Mouse (Mus musculus) stomach, embryonic 16.5 days (tissue): Measurements from ENCODE around the gene Pacs2. TPM values are rescaled to one million over a fixed set of nuclear protein-coding genes. Genes with fewer than 3 reads are reported as not detected.

Experiments
- ATAC-seq: fragments of 200-750 bp; cut with Nextera tagmentation; 2 replicates; pipeline ENCODE4 v1.8.0; 2017; ENCODE audit warnings: moderate number of reproducible peaks, moderate TSS enrichment; ENCODE audit not compliant: insufficient read depth, low FRiP score
- H3K27ac ChIP-seq: fragments of 300-500 bp; sonication (generic); 2 replicates; pipeline ENCODE4 v1.5.1; 2014; ENCODE audit warnings: low read length
- H3K27me3 ChIP-seq: fragments of 300-500 bp; sonication (generic); 2 replicates; pipeline ENCODE4 v1.6.1; 2014; ENCODE audit warnings: low read length, control low read depth, mixed read lengths; ENCODE audit not compliant: control insufficient read depth, insufficient read depth
- H3K36me3 ChIP-seq: fragments of 300-500 bp; sonication (generic); 2 replicates; pipeline ENCODE4 v1.6.1; 2014; ENCODE audit warnings: low read length; ENCODE audit not compliant: control insufficient read depth, insufficient read depth
- H3K4me1 ChIP-seq: fragments of 300-500 bp; sonication (generic); 2 replicates; pipeline ENCODE4 v1.6.1; 2014; ENCODE audit warnings: low read length, control low read depth, mixed read lengths; ENCODE audit not compliant: control insufficient read depth, insufficient read depth
- H3K4me2 ChIP-seq: fragments of 300-500 bp; sonication (generic); 2 replicates; pipeline ENCODE4 v1.6.1; 2014; ENCODE audit warnings: low read depth, low read length, mixed read lengths
- H3K4me3 ChIP-seq: fragments of 300-500 bp; sonication (generic); replicated peaks from 2 replicates; pipeline ENCODE4 v1.5.1; 2014; ENCODE audit warnings: mild to moderate bottlenecking, low read length
- H3K9ac ChIP-seq: fragments of 300-500 bp; sonication (generic); 2 replicates; pipeline ENCODE4 v1.6.1; 2014; ENCODE audit warnings: low read length
- H3K9me3 ChIP-seq: fragments of 300-500 bp; sonication (generic); replicated peaks from 2 replicates; pipeline ENCODE4 v1.6.1; 2016; ENCODE audit warnings: low read length, control low read depth; ENCODE audit not compliant: control insufficient read depth
- WGBS: fragments of 180-500 bp; shearing (Covaris S2); extraction: QIAGEN DNeasy Blood & Tissue Kit; methylation state at CpG from one replicate; pipeline ENCODE4 v1.1.7; 2014; 5-methylcytosine and 5-hydroxymethylcytosine counted together
- polyA plus RNA-seq: library from polyadenylated mRNA; unstranded; fragments of >200 nt; fragmentation: Nextera tagmentation; extraction: Ambion mirVana; gene quantifications from 2 replicates; pipeline ENCODE4 v1.2.1, GENCODE M21; 2015

Pacs2 gene
- polyA plus RNA-seq, 1 experiment from 2014 or later: 11.2 TPM

DNA sequence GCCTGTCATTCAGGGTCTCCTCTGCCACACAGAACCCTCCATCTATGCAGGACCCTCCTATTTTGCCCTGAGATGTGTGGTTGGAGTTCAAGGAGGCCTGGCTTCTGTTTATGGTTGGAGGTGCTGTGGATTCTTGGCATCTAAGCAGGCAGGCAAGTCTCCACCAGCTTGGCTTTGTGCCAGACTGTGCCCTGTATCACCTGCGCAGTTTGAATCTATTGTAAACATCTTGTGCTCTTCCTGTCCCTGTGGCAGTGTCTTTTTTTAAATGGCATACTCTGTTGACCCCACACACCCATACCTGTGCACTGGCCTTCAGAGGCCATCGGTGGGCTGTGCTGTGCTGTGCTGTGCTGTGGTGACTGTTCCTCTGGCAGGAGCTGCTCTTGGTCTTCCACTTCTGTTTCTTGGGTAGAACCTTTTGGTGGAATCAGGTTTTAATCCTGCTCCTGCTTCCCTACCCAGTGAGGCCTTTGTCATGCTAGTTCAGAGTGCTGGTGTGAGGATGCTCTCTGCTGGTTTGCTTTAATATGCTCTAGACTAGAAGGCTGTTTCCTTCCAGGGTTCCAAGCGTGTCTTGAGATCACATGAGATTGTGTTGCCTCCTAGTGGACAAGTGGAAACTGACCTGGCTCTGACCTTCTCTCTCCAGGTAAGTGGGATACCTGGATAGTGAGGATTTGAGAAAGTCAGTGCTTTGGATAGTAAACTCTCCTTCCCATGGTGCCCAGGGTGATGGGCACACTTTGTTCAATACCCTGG, 30.8 kb downstream of the Pacs2 start:
- H3K9ac ChIP-seq: no peak overlapping the region
- ATAC-seq: no peak
- no peaks in the 10 kb centered on the region for H3K36me3 ChIP-seq
- H3K9me3 ChIP-seq: no peaks in the 10 kb centered on the region
- no peak overlapping the region for H3K4me3 ChIP-seq
- no peak overlapping the region for H3K4me2 ChIP-seq
- no peaks in the 10 kb centered on the region for H3K27me3 ChIP-seq
- no peak overlapping the region for H3K27ac ChIP-seq
- 60% methylated on average over 3 of the region's 3 CpGs for WGBS
- H3K4me1 ChIP-seq: peaks cover 5% of the 10 kb centered on the region

DNA sequence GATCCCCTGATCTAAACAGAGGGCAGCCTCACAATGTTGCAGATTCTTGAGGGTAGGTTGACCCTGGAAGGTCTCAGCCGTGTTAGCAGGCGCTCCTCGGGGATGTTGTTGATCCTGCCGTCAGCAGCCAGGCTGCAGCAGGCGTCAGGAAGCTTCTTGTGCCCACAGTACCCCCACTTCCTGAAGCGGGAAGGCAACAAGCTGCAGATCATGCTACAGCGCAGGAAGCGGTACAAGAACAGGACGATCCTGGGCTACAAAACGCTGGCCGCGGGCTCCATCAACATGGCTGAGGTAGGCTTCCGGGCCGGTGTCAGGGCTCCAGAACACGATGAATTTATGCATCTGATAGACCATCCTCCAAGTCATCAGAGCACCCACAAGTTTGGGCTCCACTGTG, 32.6 kb downstream of the Pacs2 start:
- H3K27me3 ChIP-seq: no peaks in the 10 kb centered on the region
- ATAC-seq: no peak
- H3K4me1 ChIP-seq: 0 out of 2 replicates have a peak, but pooled peaks cover 3% of the 10 kb centered on the region
- H3K4me3 ChIP-seq: no peak overlapping the region
- H3K36me3 ChIP-seq: no peaks in the 10 kb centered on the region
- no peak overlapping the region for H3K27ac ChIP-seq
- no peak overlapping the region for H3K4me2 ChIP-seq
- no peaks in the 10 kb centered on the region for H3K9me3 ChIP-seq
- WGBS: 85% methylated on average over 15 of the region's 15 CpGs
- H3K9ac ChIP-seq: no peak overlapping the region

- H3K27me3 ChIP-seq: no peaks in the 10 kb centered on the region
- no peak overlapping the region for H3K27ac ChIP-seq
- no peaks in the 10 kb centered on the region for H3K9me3 ChIP-seq
- H3K36me3 ChIP-seq: no peaks in the 10 kb centered on the region
- no peak overlapping the region for H3K4me3 ChIP-seq
- no peak overlapping the region for H3K9ac ChIP-seq
- 0 out of 2 replicates have a peak, but pooled peaks cover 3% of the 10 kb centered on the region for H3K4me1 ChIP-seq
- 88% methylated on average over 5 of the region's 5 CpGs for WGBS
- no peak overlapping the region for H3K4me2 ChIP-seq
- no peak for ATAC-seq
Measured at GRCm38 (mm10) chr12:113048103-113048502, 33.8 kb downstream of the Pacs2 start.

DNA sequence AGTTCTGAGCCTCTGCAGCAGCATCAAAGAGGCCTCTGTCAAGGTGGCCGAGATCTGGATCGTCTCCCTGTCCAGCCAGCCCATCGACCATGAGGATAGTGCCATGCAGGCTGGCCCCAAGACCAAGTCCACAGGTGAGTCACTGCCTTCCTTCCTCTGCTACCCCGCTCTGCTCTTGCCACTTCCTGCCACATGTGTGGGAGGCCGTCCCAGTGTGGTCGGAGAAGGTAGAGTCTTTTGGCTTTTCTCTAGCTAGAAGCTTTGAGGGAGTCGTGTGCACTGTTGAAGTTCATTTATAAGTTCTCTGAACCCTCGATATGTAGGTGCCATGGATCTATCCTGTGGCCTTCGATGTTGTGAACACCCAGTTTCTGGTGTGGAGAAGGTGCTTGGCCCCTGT, 35.5 kb downstream of the Pacs2 start:
- H3K9ac ChIP-seq: no peak overlapping the region
- no peaks in the 10 kb centered on the region; the same call in 1 of the 2 replicates for H3K36me3 ChIP-seq
- 86% methylated on average over 9 of the region's 9 CpGs for WGBS
- H3K4me1 ChIP-seq: 0 out of 2 replicates have a peak, but pooled peaks cover 3% of the 10 kb centered on the region
- H3K27me3 ChIP-seq: no peaks in the 10 kb centered on the region
- H3K27ac ChIP-seq: no peak overlapping the region
- H3K9me3 ChIP-seq: no peaks in the 10 kb centered on the region
- no peak overlapping the region for H3K4me3 ChIP-seq
- H3K4me2 ChIP-seq: no peak overlapping the region
- ATAC-seq: no peak

DNA sequence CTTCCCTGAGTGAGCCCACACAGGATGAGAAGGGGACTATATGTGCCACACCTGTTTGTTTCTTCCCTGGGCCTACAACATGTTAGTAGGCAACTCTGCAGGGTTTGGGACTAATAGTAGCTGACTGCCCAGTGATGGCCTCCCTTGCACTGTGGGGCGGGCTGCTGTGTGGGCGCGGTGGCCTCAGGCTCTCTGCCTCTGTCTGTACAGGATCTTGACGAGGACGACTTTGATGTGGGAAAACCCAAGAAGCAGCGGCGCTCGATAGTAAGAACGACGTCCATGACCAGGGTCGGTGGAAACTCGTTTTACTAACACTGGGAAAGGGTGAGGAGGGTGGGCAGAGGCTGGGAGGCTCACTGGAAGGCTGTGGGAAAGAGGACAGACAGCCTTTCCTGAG, 36.4 kb downstream of the Pacs2 start:
- Histone ChIP-seq H3K4me1 (0 out of 2 replicates have a peak, but pooled peaks cover 3% of the 10 kb centered on the region), H3K4me2 (no peak overlapping the region), H3K27ac (no peak overlapping the region), H3K27me3 (no peaks in the 10 kb centered on the region), H3K36me3 (no peaks in the 10 kb centered on the region; the same call in 1 of the 2 replicates), H3K4me3 (no peak overlapping the region), H3K9ac (no peak overlapping the region), H3K9me3 (no peaks in the 10 kb centered on the region)
- no peak for ATAC-seq
- WGBS: 82% methylated on average over 12 of the region's 12 CpGs

GRCm38 (mm10) chr12:113051628-113052403, 37.5 kb downstream of the Pacs2 start:
- peak; percentile 23; the same call in 1 of the 2 replicates for ATAC-seq
- H3K4me1 ChIP-seq: 0 out of 2 replicates have a peak, but pooled peaks cover 3% of the 10 kb centered on the region
- no peaks in the 10 kb centered on the region for H3K9me3 ChIP-seq
- H3K27me3 ChIP-seq: no peaks in the 10 kb centered on the region
- H3K9ac ChIP-seq: no peak overlapping the region
- no peaks in the 10 kb centered on the region; the same call in 1 of the 2 replicates for H3K36me3 ChIP-seq
- 38% methylated on average over 9 of the region's 9 CpGs for WGBS
- H3K4me3 ChIP-seq: no peak overlapping the region
- H3K27ac ChIP-seq: peak overlapping the region; percentile 11; the same call in 1 of the 2 replicates
- no peak overlapping the region for H3K4me2 ChIP-seq

DNA sequence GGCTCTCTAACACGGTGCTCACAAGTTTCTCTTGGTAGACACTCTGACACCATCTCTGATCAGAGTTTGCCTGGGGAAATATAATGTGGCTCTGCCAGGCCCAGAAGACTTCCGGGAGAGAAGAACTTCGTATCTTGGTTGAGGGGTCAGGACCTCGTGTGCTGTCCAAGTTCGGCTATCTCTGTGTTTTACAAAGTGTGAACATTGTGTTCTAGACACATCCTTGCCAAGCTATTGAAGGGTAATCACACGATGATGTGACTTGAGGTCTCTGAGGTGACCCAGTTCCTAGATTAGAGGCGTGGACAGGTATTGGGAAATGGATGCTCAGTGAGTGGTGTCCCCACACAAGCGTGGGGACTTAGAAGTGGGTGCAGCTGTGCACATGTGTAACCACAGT, 41.8 kb downstream of the Pacs2 start:
- WGBS: 86% methylated on average over 8 of the region's 8 CpGs
- H3K27ac ChIP-seq: no peak overlapping the region
- H3K4me3 ChIP-seq: no peak overlapping the region
- no peaks in the 10 kb centered on the region for H3K9me3 ChIP-seq
- no peak overlapping the region for H3K9ac ChIP-seq
- 0 out of 2 replicates have a peak, but pooled peaks cover 3% of the 10 kb centered on the region for H3K4me1 ChIP-seq
- H3K4me2 ChIP-seq: no peak overlapping the region
- H3K27me3 ChIP-seq: no peaks in the 10 kb centered on the region
- no peak for ATAC-seq
- H3K36me3 ChIP-seq: peaks cover 16% of the 10 kb centered on the region

- Histone ChIP-seq H3K9ac (no peak overlapping the region), H3K27ac (no peak overlapping the region), H3K36me3 (peaks cover 24% of the 10 kb centered on the region), H3K4me3 (no peak overlapping the region), H3K9me3 (no peaks in the 10 kb centered on the region), H3K4me2 (no peak overlapping the region), H3K27me3 (no peaks in the 10 kb centered on the region), H3K4me1 (no peaks in the 10 kb centered on the region)
- WGBS: 85% methylated on average over 5 of the region's 5 CpGs
- no peak for ATAC-seq
Measured at GRCm38 (mm10) chr12:113060178-113060577, 45.9 kb downstream of the Pacs2 start.

GRCm38 (mm10) chr12:113061606-113062005, 47.3 kb downstream of the Pacs2 start:
- 80% methylated on average over 9 of the region's 9 CpGs for WGBS
- Histone ChIP-seq H3K27ac (no peak overlapping the region), H3K36me3 (peaks cover 24% of the 10 kb centered on the region), H3K4me1 (no peaks in the 10 kb centered on the region), H3K9me3 (no peaks in the 10 kb centered on the region), H3K4me3 (no peak overlapping the region), H3K4me2 (no peak overlapping the region), H3K9ac (no peak overlapping the region), H3K27me3 (no peaks in the 10 kb centered on the region)
- ATAC-seq: no peak
